Mouse (Mus musculus) kidney, adult 2 months (tissue): ENCODE data around the gene Rgs12.

ENCODE experiments used
- CTCF ChIP-seq: fragments of 200-500 bp; conservative IDR thresholded peaks from 2 replicates; pipeline ENCODE4 v1.5.1; 2011; ENCODE audit warnings: low read depth, mild to moderate bottlenecking, control low read depth, low read length, moderate library complexity, mixed read lengths; ENCODE audit not compliant: insufficient read depth, insufficient read length
- POLR2A ChIP-seq: fragments of 200-500 bp; IDR thresholded peaks from one replicate; pipeline ENCODE4 v1.6.1; 2011; ENCODE audit warnings: low read depth, low read length, control low read depth

DNA sequence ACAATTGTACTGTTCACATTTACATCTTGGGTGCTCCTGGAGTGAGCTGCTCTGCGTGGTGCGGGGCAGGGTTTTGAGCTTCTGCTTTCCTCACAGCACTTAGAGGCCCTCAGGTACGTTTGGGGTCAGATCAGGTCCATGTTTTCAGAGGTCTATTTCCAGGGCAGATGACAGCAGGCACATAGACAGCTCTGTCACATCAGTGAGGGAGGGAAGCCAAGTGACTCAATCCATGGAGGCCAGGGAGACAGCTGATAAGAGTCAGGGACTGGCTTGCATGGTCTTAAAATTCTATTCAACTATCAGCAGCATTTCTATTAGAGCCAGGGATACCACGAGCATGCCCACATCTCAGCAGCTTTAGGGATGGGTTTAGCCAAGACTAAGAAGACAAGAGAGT, 59.9 kb downstream of the Rgs12 start:
- TF ChIP-seq CTCF, result no peak
- no peak for TF ChIP-seq POLR2A
